Mouse (Mus musculus) embryonic fibroblast, embryonic 13.5 days (primary cell): Measurements from ENCODE around the gene Rbm6. TPM values are rescaled to one million over a fixed set of nuclear protein-coding genes. Genes with fewer than 3 reads are reported as not detected.

Experiments
- H3K27ac ChIP-seq: 2 replicates; pipeline ENCODE4 v1.5.1; 2012; ENCODE audit warnings: low read length, control low read depth, inconsistent platforms; ENCODE audit not compliant: insufficient read depth
- H3K4me1 ChIP-seq: 2 replicates; pipeline ENCODE4 v1.6.1; 2011; ENCODE audit warnings: low read length; ENCODE audit not compliant: control insufficient read depth, insufficient read depth
- H3K4me3 ChIP-seq: 2 replicates; pipeline ENCODE4 v1.5.1; 2011; ENCODE audit warnings: mild to moderate bottlenecking, control low read depth, low read length; ENCODE audit not compliant: insufficient read depth
- CTCF ChIP-seq: IDR thresholded peaks from 2 replicates; pipeline ENCODE4 v1.5.1; 2011; ENCODE audit warnings: mild to moderate bottlenecking, control low read depth, low read length, moderate library complexity, borderline replicate concordance; ENCODE audit not compliant: insufficient read depth
- POLR2A ChIP-seq: IDR thresholded peaks from 2 replicates; pipeline ENCODE4 v1.6.1; 2011; ENCODE audit warnings: low read depth, mild to moderate bottlenecking, control low read depth, low read length, moderate library complexity
- polyA plus RNA-seq: library from polyadenylated mRNA; stranded (reverse); fragments of >200 nt; gene quantifications from 2 replicates; pipeline ENCODE4 v1.2.4, GENCODE M21; 2011; ENCODE audit warnings: low read depth; ENCODE audit not compliant: missing spikeins, insufficient read length

Rbm6 gene
- polyA plus RNA-seq, 1 experiment: 87.1 TPM

DNA sequence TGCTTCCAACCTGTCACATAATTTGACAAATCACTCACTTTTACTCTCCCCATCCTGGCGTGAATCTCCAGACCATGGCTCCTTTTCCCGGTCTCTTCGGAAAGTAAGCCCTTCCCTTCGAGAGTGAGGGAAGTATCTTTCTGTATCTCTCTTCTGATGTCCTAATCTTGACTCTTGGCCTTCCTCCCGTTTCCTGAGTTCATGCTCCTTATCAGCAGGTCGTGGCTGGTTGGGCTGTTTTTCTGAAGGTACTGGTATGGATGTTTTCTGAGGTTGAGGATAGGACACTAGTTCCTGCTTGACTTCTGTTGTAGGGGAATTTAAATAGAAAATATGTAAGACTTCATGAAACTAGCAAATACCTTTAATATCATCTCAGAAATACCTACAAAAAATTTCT, 81.3 kb downstream of the Rbm6 start:
- Histone ChIP-seq H3K27ac (no peak overlapping the region), H3K4me3 (no peak overlapping the region), H3K4me1 (no peaks in the 10 kb centered on the region)
- TF ChIP-seq POLR2A (no peak), CTCF (no peak)

DNA sequence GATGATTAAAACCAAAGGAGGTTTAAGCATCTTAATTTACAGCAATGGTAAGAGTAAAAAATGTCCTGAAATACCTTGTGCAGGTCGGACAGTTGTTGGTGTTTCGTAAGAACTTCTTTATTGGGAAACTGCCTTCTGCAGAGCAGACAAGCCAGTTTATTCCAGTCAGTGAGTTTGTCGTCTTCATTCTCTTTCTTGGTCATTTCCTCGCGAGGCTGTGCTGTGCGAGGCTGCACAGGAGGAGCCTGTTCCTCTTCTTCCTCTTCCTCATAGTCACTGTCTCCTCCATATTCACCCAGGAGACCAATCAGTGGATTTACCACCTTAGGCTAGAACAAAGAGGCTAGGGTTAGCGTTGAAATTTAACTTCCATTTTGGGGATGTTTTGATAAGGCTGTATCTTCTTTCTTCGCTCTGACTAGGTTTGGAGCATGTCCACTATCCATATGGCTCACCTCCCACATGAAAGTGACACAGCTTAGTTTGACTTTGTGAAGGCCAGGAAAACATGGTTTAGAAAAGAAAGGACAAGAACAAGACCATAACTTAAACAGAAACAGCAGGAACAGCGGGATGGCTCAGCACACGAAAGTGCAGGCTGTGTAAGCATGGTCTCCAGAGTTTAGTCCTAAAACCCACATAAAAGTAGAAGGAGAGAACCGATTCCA, 90.4 kb downstream of the Rbm6 start:
- TF ChIP-seq POLR2A (no peak), CTCF (no peak)
- Histone ChIP-seq H3K4me1 (0 out of 2 replicates have a peak, but pooled peaks cover 3% of the 10 kb centered on the region), H3K27ac (no peak overlapping the region), H3K4me3 (no peak overlapping the region)

DNA sequence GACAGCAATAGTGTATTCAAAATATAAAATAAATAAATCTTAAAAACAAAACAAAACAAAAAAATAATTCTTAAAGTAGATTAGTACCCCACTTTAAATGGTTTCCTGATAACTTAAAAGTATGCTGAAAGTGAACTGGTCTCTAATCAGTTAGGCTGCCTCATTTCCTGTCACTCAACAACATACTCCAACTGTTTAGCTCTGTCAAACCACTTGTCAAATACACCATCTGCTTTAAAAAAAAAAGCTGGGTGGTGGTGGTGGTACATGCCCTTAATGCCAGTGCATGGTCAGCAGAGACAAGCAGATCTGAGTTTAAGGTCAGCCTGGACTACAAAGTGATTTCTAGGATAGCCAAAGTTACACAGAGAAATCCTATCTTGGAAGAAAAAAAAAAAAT, 96.2 kb downstream of the Rbm6 start:
- H3K27ac ChIP-seq: no peak overlapping the region
- no peak overlapping the region for H3K4me3 ChIP-seq
- TF ChIP-seq POLR2A (no peak), CTCF (no peak)
- H3K4me1 ChIP-seq: 0 out of 2 replicates have a peak, but pooled peaks cover 3% of the 10 kb centered on the region

DNA sequence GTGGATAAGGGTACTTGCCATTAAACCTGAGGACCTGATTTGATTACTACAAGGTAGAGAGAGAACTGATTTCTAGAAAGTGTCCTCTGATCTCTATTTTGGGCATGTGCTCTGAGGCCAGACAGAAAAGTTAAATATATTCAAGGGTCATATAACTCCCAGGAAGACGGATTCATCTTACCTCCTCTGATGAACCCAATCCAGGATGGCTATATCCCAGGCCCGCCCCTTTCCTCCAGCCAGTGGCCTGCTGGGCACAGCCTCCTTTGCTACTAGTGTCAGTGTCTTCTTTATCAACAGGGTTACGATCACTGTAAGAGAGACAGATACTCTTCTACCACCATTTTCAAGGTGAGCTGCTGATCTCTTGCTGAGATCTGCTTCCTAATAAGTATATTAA, 98.6 kb downstream of the Rbm6 start:
- H3K4me1 ChIP-seq: peaks cover 4% of the 10 kb centered on the region; the same call in 1 of the 2 replicates
- TF ChIP-seq CTCF (no peak), POLR2A (no peak)

DNA sequence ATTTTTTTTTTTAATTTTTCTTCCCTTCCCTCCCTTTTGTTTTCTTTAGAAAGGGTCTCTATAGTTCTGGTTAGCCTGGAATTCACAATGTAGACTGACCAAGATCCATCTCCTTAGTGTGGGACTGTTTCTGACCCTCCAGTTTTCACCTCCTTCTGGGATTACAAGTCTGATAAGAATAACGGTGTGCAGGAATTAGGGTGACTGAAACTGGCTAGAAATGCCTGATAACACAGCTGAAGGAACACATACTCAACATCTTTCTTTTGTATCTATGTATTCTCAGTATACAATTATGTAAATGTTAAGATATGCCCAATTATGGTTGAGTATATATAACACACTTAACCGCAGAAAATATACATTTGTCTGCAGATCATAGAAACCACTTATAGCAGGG, 101.3 kb downstream of the Rbm6 start:
- H3K27ac ChIP-seq: no peak overlapping the region; the same call in 1 of the 2 replicates
- TF ChIP-seq POLR2A (no peak), CTCF (no peak)
- no peak overlapping the region for H3K4me3 ChIP-seq
- peaks cover 6% of the 10 kb centered on the region for H3K4me1 ChIP-seq

More for the DNA sequence above, 98.6 kb downstream of the Rbm6 start:
- Histone ChIP-seq H3K27ac (no peak overlapping the region), H3K4me3 (no peak overlapping the region)

DNA sequence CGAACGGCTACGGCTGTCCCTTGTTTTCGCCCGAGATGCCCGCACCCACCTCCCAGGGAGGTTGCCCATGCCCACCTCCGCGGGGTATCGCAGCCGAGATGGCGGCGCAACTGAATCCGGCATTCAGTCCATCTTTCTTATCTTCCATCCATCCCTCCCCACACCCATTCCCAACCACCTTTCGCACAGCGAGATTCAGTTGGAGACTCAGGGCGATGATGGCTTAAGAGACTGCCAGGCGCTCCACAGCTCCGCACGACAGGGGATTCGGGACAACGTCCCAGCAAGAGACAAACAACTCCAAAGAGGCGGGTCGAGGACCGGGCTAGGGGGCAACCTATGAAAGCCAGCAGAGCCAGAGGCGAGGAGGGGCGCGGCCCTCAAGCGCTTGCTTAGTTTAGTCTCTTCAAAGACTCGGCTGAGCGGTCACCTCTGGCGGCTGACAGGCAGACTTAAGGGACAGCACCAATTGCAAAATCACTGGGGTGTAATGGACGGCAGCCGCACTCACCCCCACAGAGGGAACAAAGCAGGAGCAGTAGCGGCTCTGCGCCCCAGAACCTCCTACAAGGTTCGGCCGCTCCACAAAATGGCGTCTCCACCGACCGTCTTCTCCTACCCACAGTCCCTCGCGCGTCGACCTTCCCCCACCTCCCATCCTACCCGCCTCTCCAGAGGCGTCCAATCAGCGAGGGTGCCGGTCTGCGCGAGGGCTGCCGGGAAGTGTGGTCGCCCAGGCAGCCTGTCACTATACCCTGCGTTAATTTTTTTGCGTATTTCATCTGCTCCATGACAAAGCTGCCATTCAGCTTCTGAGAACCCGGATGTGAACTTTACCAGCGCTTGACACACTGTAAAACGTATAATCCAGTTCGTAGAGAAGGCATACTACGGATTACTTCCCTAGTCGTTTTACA, 102.4 kb downstream of the Rbm6 start, which contains the start of gene Rbm5:
TSS of gene Rbm5 (minus strand) at position 623 of the 917 bp plus-strand sequence.
- Histone ChIP-seq H3K4me3 (peak within 1 kb of the TSS; percentile 88), H3K27ac (peak within 1 kb of the TSS; percentile 82), H3K4me1 (peaks cover 6% of the 10 kb centered on the region)
- TF ChIP-seq POLR2A (peak; percentile 81), CTCF (no peak)

DNA sequence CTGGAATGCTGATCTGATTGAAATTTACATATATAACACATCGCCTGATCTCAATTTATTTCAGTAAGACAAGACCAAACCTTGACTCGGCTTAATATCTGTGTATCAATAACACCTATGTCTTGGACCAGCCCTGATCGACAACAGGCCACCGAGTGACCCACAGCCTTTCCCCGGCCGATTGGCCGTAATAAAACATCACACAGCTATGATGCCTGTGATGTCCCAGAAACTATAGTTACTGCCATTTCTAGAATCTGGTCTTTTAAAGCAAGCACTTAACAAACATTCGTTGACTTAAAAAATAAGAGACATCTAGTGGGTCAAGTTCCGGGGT, 103.0 kb downstream of the Rbm6 start:
- Histone ChIP-seq H3K4me1 (peaks cover 6% of the 10 kb centered on the region), H3K27ac (no peak overlapping the region), H3K4me3 (peak overlapping the region; percentile 88)
- TF ChIP-seq CTCF: no peak
- no peak for TF ChIP-seq POLR2A

DNA sequence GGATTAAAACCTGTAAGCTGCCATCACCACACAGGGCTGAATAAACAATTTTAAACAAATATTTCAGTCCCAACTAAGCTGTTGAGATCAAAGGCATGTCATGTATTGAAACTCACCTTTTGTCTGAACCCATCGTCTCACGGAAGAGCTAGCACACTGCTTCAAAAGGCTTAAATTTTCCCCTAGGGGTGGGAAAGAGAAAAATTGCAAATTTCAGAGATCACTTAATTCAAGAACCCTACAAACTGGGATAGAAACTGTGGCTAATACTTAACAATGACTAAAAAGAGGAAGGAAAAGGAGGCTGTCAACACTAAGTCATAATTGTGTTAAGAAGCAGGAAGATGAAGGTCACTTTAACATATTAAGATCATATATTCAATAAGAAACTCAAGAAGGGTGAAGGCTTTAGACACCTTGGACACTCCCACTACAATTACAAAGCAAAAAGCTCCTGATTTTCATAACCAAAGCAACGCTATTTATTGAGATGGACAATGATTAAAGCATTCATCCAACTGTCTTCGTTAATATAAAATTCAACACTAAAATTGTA, 103.5 kb downstream of the Rbm6 start:
- H3K27ac ChIP-seq: no peak overlapping the region
- peaks cover 6% of the 10 kb centered on the region for H3K4me1 ChIP-seq
- H3K4me3 ChIP-seq: peak overlapping the region; percentile 88
- no peak for TF ChIP-seq POLR2A
- TF ChIP-seq CTCF: no peak

DNA sequence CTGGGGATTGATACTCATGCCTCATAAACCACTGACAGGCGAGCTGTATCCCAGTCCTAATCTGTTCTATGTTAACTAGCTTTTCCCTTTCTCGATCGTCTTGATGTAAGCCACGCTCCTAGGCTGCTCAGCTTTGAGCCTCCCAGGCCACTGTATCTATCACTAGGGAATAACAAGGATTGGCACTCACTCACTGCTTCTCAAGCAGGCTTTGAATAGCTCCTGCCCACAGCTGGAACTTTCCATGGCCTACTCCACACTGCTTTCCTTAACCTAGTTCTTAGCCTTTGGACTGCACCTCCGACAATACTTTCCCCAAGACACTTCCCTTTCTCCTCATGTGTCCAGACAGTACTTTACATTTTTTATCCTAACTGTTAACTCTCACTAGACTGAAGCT, 104.2 kb downstream of the Rbm6 start:
- Histone ChIP-seq H3K27ac (no peak overlapping the region), H3K4me3 (peak overlapping the region; percentile 88; the same call in 1 of the 2 replicates), H3K4me1 (peaks cover 6% of the 10 kb centered on the region)
- TF ChIP-seq POLR2A (no peak), CTCF (no peak)
